Mouse (Mus musculus): ENCODE data around the gene Il17rd. TPM values are rescaled to one million over a fixed set of nuclear protein-coding genes. Genes with fewer than 3 reads are reported as not detected.

Gene Il17rd
- total RNA-seq, 1 experiment: 28.2 TPM

DNA sequence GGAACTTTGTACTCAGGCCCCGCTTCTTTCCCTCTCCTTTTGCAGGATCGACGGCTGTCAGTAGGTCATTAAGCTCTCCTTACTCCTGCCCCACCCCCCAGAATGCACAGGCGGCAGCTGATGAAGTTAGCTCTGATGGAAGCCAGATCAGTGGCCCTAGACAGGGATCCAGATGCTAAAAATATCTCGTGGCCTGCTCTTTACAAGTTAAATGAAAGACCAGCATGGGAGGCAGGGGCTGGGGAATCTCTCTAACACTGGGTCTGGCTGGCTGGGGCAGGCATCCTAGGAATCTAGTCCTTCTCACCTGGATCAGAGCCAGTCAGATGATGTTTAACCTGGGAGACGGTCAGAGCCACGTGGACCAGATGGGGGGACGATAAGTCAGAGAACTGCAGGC is 112.7 kb downstream of the Il17rd start:
- Histone ChIP-seq H3K9ac (ENCODE audit: insufficient read depth, low read depth, low read length, poor library complexity, severe bottlenecking) (peak overlapping the region; percentile 17; the same call in 1 of the 2 replicates), H3K4me3 (ENCODE audit: insufficient read depth in 1 of 2, low read depth in 1 of 2, low read length in 2 of 2, poor library complexity in 1 of 2, severe bottlenecking in 1 of 2) (no peak overlapping the region), H3K36me3 (ENCODE audit: control insufficient read depth, insufficient read depth, low read length, poor library complexity, severe bottlenecking) (no peaks in the 10 kb centered on the region), H3K9me3 (ENCODE audit: control insufficient read depth, insufficient read depth, low read depth, low read length) (no peaks in the 10 kb centered on the region), H3K4me1 (ENCODE audit: control insufficient read depth in 2 of 2, insufficient read depth in 2 of 2, low read length in 2 of 2, poor library complexity in 1 of 2) (peaks cover 19 to 30% of the 10 kb centered on the region in 2 experiments), H3K27ac (ENCODE audit: insufficient read depth, low read depth, low read length, poor library complexity, severe bottlenecking) (no peak overlapping the region)
- TF ChIP-seq ZC3H11A (IDR thresholded peaks at IDR 0.05; ENCODE audit: borderline replicate concordance, low read depth, low read length) (no peak), MAFK (IDR thresholded peaks at IDR 0.05; ENCODE audit: insufficient read depth, low read depth, low read length) (no peak), HCFC1 (IDR thresholded peaks at IDR 0.05; ENCODE audit: borderline replicate concordance, insufficient read depth, low read length) (no peak), CHD2 (IDR thresholded peaks at IDR 0.05; ENCODE audit: low read depth, low read length) (no peak), ZNF384 (IDR thresholded peaks at IDR 0.05; ENCODE audit: low read depth, low read length) (no peak)
- DNase-seq (ENCODE audit: low read depth, low spot score): no peak
- in situ Hi-C loops (cut with MboI; ENCODE audit: low sequenced_read_pairs in 2 of 2, unreplicated experiment in 2 of 2): no loop called here

DNA sequence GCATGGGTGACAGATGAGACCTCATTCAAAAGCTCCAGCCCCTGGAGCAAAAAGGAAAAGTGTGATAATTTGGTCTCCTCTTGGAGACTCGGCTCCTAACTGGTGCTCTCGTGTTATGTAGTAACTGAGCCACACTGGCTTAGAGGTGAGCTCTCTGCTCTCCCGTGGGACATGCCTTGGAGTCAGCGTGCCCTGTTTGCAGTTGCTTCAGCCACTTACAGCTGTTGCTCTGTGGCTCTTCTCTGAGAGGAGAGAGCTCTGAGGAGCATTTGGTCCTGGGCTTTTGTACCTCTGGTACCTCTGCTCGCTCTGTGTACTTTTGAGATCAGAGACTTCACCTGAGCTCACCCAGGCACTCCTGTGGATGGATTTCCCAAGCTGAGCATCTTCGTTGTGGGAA is 116.3 kb downstream of the Il17rd start:
- H3K4me1 ChIP-seq (ENCODE audit: control insufficient read depth in 2 of 2, insufficient read depth in 2 of 2, low read length in 2 of 2, poor library complexity in 1 of 2): peaks cover 8 to 17% of the 10 kb centered on the region in 2 experiments
- TF ChIP-seq MAFK (IDR thresholded peaks at IDR 0.05; ENCODE audit: insufficient read depth, low read depth, low read length) (no peak), ZNF384 (IDR thresholded peaks at IDR 0.05; ENCODE audit: low read depth, low read length) (no peak), CHD2 (IDR thresholded peaks at IDR 0.05; ENCODE audit: low read depth, low read length) (no peak), ZC3H11A (IDR thresholded peaks at IDR 0.05; ENCODE audit: borderline replicate concordance, low read depth, low read length) (no peak), HCFC1 (IDR thresholded peaks at IDR 0.05; ENCODE audit: borderline replicate concordance, insufficient read depth, low read length) (no peak)
- in situ Hi-C loops (cut with MboI; ENCODE audit: low sequenced_read_pairs in 2 of 2, unreplicated experiment in 2 of 2): no loop called here
- no peak overlapping the region for H3K27ac ChIP-seq (ENCODE audit: insufficient read depth, low read depth, low read length, poor library complexity, severe bottlenecking)
- DNase-seq (ENCODE audit: low read depth, low spot score): no peak
- no peak overlapping the region for H3K9ac ChIP-seq (ENCODE audit: insufficient read depth, low read depth, low read length, poor library complexity, severe bottlenecking)
- no peak overlapping the region for H3K4me3 ChIP-seq (ENCODE audit: insufficient read depth in 1 of 2, low read depth in 1 of 2, low read length in 2 of 2, poor library complexity in 1 of 2, severe bottlenecking in 1 of 2)
- H3K36me3 ChIP-seq (ENCODE audit: control insufficient read depth, insufficient read depth, low read length, poor library complexity, severe bottlenecking): no peaks in the 10 kb centered on the region
- no peaks in the 10 kb centered on the region for H3K9me3 ChIP-seq (ENCODE audit: control insufficient read depth, insufficient read depth, low read depth, low read length)

DNA sequence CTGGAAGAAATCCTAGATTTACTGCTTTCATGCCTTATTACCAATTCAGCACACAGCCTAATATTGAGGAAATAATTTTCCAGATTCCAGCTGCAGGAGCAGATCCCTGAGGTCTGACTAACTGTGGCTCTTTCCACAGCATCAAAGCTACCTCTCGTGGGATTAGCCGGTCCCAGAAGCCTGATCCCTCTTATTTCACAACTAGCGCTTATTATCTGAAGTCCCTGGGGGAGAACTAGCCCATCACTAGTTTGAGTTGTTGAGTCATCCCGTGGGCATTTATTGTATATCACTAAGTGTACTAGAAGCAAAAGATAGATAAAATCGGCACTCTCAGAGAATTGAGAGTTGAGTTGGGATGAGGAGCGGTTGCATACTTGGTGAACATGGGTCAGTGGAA is 117.3 kb downstream of the Il17rd start:
- Histone ChIP-seq H3K27ac (ENCODE audit: insufficient read depth, low read depth, low read length, poor library complexity, severe bottlenecking) (no peak overlapping the region), H3K4me1 (ENCODE audit: control insufficient read depth in 2 of 2, insufficient read depth in 2 of 2, low read length in 2 of 2, poor library complexity in 1 of 2) (peaks cover 5 to 10% of the 10 kb centered on the region in 2 experiments), H3K9me3 (ENCODE audit: control insufficient read depth, insufficient read depth, low read depth, low read length) (no peaks in the 10 kb centered on the region), H3K9ac (ENCODE audit: insufficient read depth, low read depth, low read length, poor library complexity, severe bottlenecking) (no peak overlapping the region), H3K36me3 (ENCODE audit: control insufficient read depth, insufficient read depth, low read length, poor library complexity, severe bottlenecking) (no peaks in the 10 kb centered on the region), H3K4me3 (ENCODE audit: insufficient read depth in 1 of 2, low read depth in 1 of 2, low read length in 2 of 2, poor library complexity in 1 of 2, severe bottlenecking in 1 of 2) (no peak overlapping the region)
- in situ Hi-C loops (cut with MboI; ENCODE audit: low sequenced_read_pairs in 2 of 2, unreplicated experiment in 2 of 2): no loop called here
- no peak for DNase-seq (ENCODE audit: low read depth, low spot score)
- TF ChIP-seq ZC3H11A (IDR thresholded peaks at IDR 0.05; ENCODE audit: borderline replicate concordance, low read depth, low read length): no peak
- no peak for TF ChIP-seq MAFK (IDR thresholded peaks at IDR 0.05; ENCODE audit: insufficient read depth, low read depth, low read length)
- no peak for TF ChIP-seq CHD2 (IDR thresholded peaks at IDR 0.05; ENCODE audit: low read depth, low read length)

Other genes with a start within 250 kb of the Il17rd start
- 0.54 and 0.63 TPM in 2 replicates for gene Asb14, start 144.4 kb upstream of the Il17rd start, total RNA-seq (2012; rRNA removed)
- gene Appl1, start 67.7 kb upstream of the Il17rd start, total RNA-seq (2012; rRNA removed): 16.0 and 16.1 TPM in 2 replicates
- 0.31 TPM in 1 of 2 replicates, not detected in the other for gene Hesx1, start 44.5 kb upstream of the Il17rd start, total RNA-seq (2012; rRNA removed)
- 7.5 and 7.6 TPM in 2 replicates for gene Arhgef3, start 76.0 kb downstream of the Il17rd start, total RNA-seq (2012; rRNA removed)